Mouse (Mus musculus) spleen, embryonic (tissue): ENCODE measurements around the gene Lrriq4.
"Not testable (repeated sequence)": the region's sequence is repeated elsewhere in the genome, so short reads cannot be mapped to it uniquely, and the experiment has no call there.

Experiments used
- CTCF ChIA-PET: fragments of 350-600 bp; sonication (Branson Sonifier 250); formaldehyde crosslinking; loops from one replicate; lab custom pipeline; 2022; lab: Charles Lee

The Lrriq4 gene

GRCm38 (mm10) chr3:30658486-30658885, 14.2 kb downstream of the Lrriq4 start:
- CTCF ChIA-PET = no interaction called here

GRCm38 (mm10) chr3:30683190-30683589, 38.9 kb downstream of the Lrriq4 start:
- CTCF ChIA-PET = no interaction called here

- CTCF ChIA-PET = interaction anchor here (1.0 kb wide), 1 partner anchor 9 kb away, joined by 4 read pairs; no protein-coding TSS in a partner anchor
Measured at GRCm38 (mm10) chr3:30687216-30687615, 42.9 kb downstream of the Lrriq4 start.

- CTCF ChIA-PET = no interaction called here
Measured at GRCm38 (mm10) chr3:30690976-30691375, 46.7 kb downstream of the Lrriq4 start.

GRCm38 (mm10) chr3:30695661-30696060, 51.4 kb downstream of the Lrriq4 start:
- CTCF ChIA-PET = interaction anchor here (0.8 kb wide), 1 partner anchor 8 kb away, joined by 4 read pairs; no protein-coding TSS in a partner anchor

GRCm38 (mm10) chr3:30696346-30696745, 52.0 kb downstream of the Lrriq4 start:
- CTCF ChIA-PET = interaction anchor here (0.8 kb wide), 1 partner anchor 9 kb away, joined by 4 read pairs; no protein-coding TSS in a partner anchor

- CTCF ChIA-PET = no interaction called here
Measured at GRCm38 (mm10) chr3:30697891-30698290, 53.6 kb downstream of the Lrriq4 start.

- CTCF ChIA-PET = not testable (repeated sequence)
Measured at GRCm38 (mm10) chr3:30699711-30700505, 55.6 kb downstream of the Lrriq4 start, which contains the start of gene Lrrc31. Gene Lrrc31, minus strand, starts transcription at chr3:30699843.

- CTCF ChIA-PET = no interaction called here
Measured at GRCm38 (mm10) chr3:30705977-30706376, 61.7 kb downstream of the Lrriq4 start.

- CTCF ChIA-PET = no interaction called here
Measured at GRCm38 (mm10) chr3:30706614-30707276, 62.4 kb downstream of the Lrriq4 start.

GRCm38 (mm10) chr3:30710191-30710590, 65.9 kb downstream of the Lrriq4 start:
- CTCF ChIA-PET = no interaction called here

GRCm38 (mm10) chr3:30713334-30713733, 69.0 kb downstream of the Lrriq4 start:
- CTCF ChIA-PET = interaction anchor here (0.7 kb wide), 1 partner anchor 14 kb away, joined by 3 read pairs; no protein-coding TSS in a partner anchor

GRCm38 (mm10) chr3:30718649-30719048, 74.3 kb downstream of the Lrriq4 start:
- CTCF ChIA-PET = no interaction called here
